Mouse (Mus musculus) hindbrain, postnatal 0 days (tissue): ENCODE measurements at regions not wholly inside any gene's neighbourhood (a gene's known extent, or its start where the extent isn't known, plus 50 kb on each side); places are given as distances from the start of the nearest gene placed in this dataset.

Experiments used
- ATAC-seq: fragments of 200-750 bp; cut with Nextera tagmentation; 2 replicates; pipeline ENCODE4 v1.8.0; 2017; ENCODE audit warnings: mild to moderate bottlenecking, moderate TSS enrichment, moderate library complexity
- DNase-seq: peaks from one replicate; pipeline ENCODE4 v3.0.0-alpha.2; 2015; ENCODE audit warnings: low spot score
- H3K27ac ChIP-seq: fragments of 300-500 bp; sonication (generic); 2 replicates; pipeline ENCODE4 v1.5.1; 2014; ENCODE audit warnings: mild to moderate bottlenecking
- H3K27me3 ChIP-seq: fragments of 300-500 bp; sonication (generic); 2 replicates; pipeline ENCODE4 v1.6.1; 2014; ENCODE audit warnings: low read length, mixed read lengths; ENCODE audit not compliant: insufficient read depth
- H3K36me3 ChIP-seq: fragments of 300-500 bp; sonication (generic); 2 replicates; pipeline ENCODE4 v1.6.1; 2014; ENCODE audit warnings: low read length, mixed read lengths; ENCODE audit not compliant: insufficient read depth
- H3K4me1 ChIP-seq: fragments of 300-500 bp; sonication (generic); 2 replicates; pipeline ENCODE4 v1.6.1; 2014; ENCODE audit warnings: antibody characterized with exemption, low read length, mixed read lengths; ENCODE audit not compliant: insufficient read depth
- H3K4me2 ChIP-seq: fragments of 300-500 bp; sonication (generic); 2 replicates; pipeline ENCODE4 v1.6.1; 2014; ENCODE audit warnings: low read depth, mild to moderate bottlenecking, low read length, moderate library complexity, mixed read lengths
- H3K4me3 ChIP-seq: fragments of 300-500 bp; sonication (generic); 2 replicates; pipeline ENCODE4 v1.5.1; 2014; ENCODE audit warnings: low read length
- H3K9ac ChIP-seq: fragments of 300-500 bp; sonication (generic); replicated peaks from 2 replicates; pipeline ENCODE4 v1.6.1; 2014; ENCODE audit warnings: mild to moderate bottlenecking, low read length, moderate library complexity, mixed read lengths
- H3K9me3 ChIP-seq: fragments of 300-500 bp; sonication (generic); 2 replicates; pipeline ENCODE4 v1.6.1; 2016; ENCODE audit warnings: low read length, mixed read lengths
- CTCF ChIP-seq: IDR thresholded peaks from 2 replicates; pipeline ENCODE4 v1.5.1; 2016; ENCODE audit warnings: antibody characterized with exemption, control low read depth, low read depth
- WGBS: fragments of 180-500 bp; shearing (Covaris S2); extraction: QIAGEN DNeasy Blood & Tissue Kit; methylation state at CpG from one replicate; pipeline ENCODE4 v1.1.7; 2014; 5-methylcytosine and 5-hydroxymethylcytosine counted together

DNA sequence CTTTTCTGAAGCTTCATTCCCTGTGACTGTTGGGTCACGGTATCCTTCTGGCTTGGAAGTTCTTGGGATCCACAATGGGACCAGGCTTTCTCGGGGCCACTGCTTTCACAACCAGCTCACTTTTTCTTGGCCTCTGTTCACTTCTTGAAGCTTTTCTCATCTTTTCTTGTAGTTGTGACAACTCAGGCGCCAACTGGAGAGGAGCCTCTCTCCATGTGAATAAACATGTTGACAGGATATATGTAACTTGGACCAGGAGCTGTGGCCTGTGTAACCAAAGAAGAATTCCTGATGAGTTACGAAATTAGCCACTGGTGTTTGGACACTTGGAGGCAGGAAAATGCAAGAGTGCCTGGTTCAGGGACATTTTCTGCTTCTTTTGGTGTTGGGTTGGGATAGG lies 148.1 kb upstream of the Gm12728 start:
- no peaks in the 10 kb centered on the region for H3K4me1 ChIP-seq
- ATAC-seq, result no peak

DNA sequence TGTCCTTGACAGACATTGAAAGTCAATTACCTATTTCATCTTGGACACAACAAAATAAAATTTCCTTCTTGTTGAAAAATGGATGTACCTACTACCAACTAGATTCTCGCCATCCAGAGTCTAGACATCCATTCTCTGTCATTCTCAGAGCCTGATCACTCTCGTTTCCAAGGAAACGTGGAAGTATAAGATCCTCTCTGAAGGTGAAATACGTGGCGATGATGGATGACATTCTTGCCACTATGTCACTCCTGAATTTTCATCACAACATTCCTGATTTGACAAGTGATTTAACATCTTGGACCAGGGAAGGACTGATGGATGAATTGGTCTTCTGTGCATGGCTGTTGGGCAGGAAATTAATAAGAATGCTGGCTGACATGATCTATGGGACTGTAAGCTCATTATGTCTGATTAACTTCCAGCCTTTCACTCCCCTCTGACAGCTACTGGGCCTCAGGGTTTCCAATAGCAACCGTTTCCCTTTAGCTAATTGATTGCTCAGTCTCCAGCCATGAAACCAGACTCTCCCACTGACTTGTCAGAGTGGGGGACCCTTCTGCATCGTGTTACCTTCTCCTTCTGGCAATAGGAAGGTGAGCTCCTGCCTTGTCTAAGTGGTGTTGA lies 140.7 kb upstream of the Gm12728 start:
- peak; percentile 61 for DNase-seq
- no peak for TF ChIP-seq CTCF
- Histone ChIP-seq H3K27me3 (no peaks in the 10 kb centered on the region), H3K9me3 (no peaks in the 10 kb centered on the region), H3K9ac (no peak overlapping the region), H3K4me3 (no peak overlapping the region), H3K4me1 (no peaks in the 10 kb centered on the region), H3K4me2 (no peak overlapping the region), H3K27ac (no peak overlapping the region), H3K36me3 (no peaks in the 10 kb centered on the region)
- WGBS, result 32% methylated on average over 7 of the region's 7 CpGs
- peak; percentile 76 for ATAC-seq

More for the DNA sequence above, 148.1 kb upstream of the Gm12728 start:
- Histone ChIP-seq H3K4me3 (no peak overlapping the region), H3K4me2 (no peak overlapping the region), H3K27ac (no peak overlapping the region), H3K9ac (no peak overlapping the region), H3K9me3 (no peaks in the 10 kb centered on the region), H3K36me3 (no peaks in the 10 kb centered on the region), H3K27me3 (no peaks in the 10 kb centered on the region)
- DNase-seq, result no peak
- TF ChIP-seq CTCF, result no peak
- 90% methylated on average over 4 of the region's 4 CpGs for WGBS

DNA sequence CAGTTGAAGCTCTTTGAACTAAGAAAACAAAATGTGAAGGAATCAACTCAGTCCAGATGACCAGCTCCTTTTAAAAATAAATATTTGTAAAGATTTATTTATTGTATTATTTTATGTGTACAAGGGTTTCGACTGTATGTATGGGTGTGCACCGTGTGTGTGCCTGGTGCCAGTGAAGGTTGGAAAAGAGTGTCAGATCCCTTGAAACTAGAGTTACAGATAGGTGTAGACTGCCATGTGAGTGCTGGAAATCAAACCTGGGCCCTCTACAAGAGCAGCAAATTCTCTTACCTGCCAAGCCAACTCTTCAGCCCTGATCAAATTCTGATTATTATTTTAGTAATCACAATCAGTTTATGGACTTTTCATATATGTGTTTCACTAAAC lies 140.2 kb upstream of the Gm12728 start:
- no peak overlapping the region for H3K4me3 ChIP-seq
- H3K36me3 ChIP-seq, result no peaks in the 10 kb centered on the region
- H3K9ac ChIP-seq, result no peak overlapping the region
- H3K27ac ChIP-seq, result no peak overlapping the region
- H3K9me3 ChIP-seq, result no peaks in the 10 kb centered on the region
- no peak overlapping the region for H3K4me2 ChIP-seq
- ATAC-seq (no peak), DNase-seq (no peak)
- no peak for TF ChIP-seq CTCF
- H3K4me1 ChIP-seq, result no peaks in the 10 kb centered on the region
- 76% methylated on average over 2 of the region's 2 CpGs for WGBS
- no peaks in the 10 kb centered on the region for H3K27me3 ChIP-seq

DNA sequence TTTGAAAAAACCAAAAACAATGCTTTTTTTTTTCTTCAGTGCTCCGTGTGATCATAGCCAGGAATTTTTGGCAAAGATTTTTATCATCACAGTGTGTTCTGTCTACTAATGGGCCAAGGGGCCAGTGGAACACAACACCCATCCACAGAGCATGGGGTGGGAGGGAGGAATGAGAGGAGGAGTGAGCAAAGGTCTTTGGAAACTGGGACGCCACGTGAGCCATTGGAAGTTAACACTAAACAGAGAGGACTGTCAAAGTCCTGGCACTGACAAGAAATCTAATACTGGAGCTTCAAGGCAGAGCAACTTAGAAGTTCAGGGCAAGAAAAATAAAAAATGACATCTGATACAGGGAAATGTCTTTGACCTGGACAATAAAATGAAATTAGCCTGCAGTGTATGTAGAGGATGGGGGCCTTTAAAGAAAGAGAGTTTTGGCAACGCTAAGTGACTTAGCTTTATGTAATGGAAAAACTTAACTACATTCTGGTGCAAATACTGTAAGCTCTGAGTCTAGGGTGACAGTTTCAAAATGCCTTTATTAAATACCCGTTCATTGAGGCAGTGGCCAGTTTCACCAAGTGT lies 133.5 kb upstream of the Gm12728 start:
- Histone ChIP-seq H3K4me1 (no peaks in the 10 kb centered on the region), H3K9me3 (no peaks in the 10 kb centered on the region), H3K36me3 (no peaks in the 10 kb centered on the region), H3K4me2 (no peak overlapping the region), H3K27me3 (no peaks in the 10 kb centered on the region), H3K9ac (no peak overlapping the region), H3K27ac (no peak overlapping the region), H3K4me3 (no peak overlapping the region)
- TF ChIP-seq CTCF, result no peak
- no peak for ATAC-seq
- no peak for DNase-seq
- WGBS, result 59% methylated on average over 5 of the region's 5 CpGs

DNA sequence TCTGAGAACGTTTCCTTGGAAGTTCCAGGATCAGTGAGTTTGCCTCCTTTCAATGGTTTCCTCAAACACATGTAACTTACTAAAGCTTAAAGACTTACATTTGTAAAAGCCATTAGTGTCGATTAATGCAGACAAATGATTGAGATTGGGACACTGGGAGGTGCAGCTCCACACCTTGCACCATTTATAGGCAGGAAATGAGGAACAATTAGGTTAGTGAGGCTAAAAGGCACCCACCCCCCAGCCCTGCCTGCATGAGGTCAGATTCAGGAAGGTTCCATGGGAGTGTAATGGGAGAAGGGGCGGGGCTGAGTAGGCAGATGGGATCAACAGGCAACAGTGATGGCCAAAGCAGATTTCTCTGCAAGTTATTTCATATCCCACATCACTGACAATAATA lies 131.1 kb upstream of the Gm12728 start:
- Histone ChIP-seq H3K27me3 (no peaks in the 10 kb centered on the region), H3K4me1 (no peaks in the 10 kb centered on the region), H3K36me3 (no peaks in the 10 kb centered on the region), H3K4me2 (no peak overlapping the region), H3K9ac (no peak overlapping the region), H3K9me3 (no peaks in the 10 kb centered on the region), H3K27ac (no peak overlapping the region), H3K4me3 (no peak overlapping the region)
- ATAC-seq (no peak), DNase-seq (no peak)
- WGBS, result 68% methylated on average over 3 of the region's 3 CpGs
- TF ChIP-seq CTCF, result no peak

DNA sequence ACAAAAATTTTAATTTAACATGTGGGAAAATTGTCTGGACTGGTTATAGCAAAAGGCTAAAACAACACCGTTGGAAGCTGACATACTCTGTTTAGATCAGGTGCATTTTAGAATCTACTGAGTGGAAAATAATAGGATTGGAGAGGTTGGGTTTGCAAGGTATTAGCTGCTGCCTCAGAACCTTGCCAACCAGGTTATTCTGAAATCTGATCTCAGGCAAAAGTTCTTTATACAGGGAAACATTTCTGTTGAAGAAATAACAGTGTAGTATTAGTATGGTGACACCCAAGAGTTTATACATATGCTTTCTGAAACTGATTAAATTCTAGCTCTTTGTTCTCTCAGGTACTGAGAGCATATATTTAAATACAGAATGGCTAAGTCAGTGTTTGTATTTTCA lies 113.0 kb upstream of the Gm12728 start:
- no peak for TF ChIP-seq CTCF
- WGBS, result 75% methylated on average over 1 of the region's 1 CpGs
- no peaks in the 10 kb centered on the region for H3K36me3 ChIP-seq
- no peak overlapping the region for H3K4me2 ChIP-seq
- no peak overlapping the region for H3K9ac ChIP-seq
- no peaks in the 10 kb centered on the region for H3K27me3 ChIP-seq
- DNase-seq (no peak), ATAC-seq (no peak)
- H3K27ac ChIP-seq, result no peak overlapping the region
- H3K4me1 ChIP-seq, result no peaks in the 10 kb centered on the region
- H3K4me3 ChIP-seq, result no peak overlapping the region
- no peaks in the 10 kb centered on the region for H3K9me3 ChIP-seq

DNA sequence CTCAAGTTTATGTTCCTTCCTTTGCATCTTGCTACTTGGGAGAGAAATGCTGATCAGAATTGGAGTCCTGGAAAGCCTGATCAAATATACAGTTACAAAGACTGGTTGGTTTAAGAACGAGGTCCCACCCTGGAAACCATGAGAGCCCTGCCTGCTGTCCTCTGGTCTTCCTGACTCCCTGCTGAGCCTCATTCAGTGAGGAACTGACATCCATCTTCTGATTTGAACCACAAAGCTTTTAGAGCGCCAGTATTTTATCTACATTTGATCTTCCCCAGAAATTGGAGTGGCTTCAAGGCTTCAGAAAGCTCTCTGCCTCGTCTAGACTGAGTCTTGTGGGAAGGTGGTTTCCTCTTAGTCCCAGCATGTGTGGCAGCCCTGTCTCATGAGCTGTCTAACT lies 99.0 kb upstream of the Gm12728 start:
- no peaks in the 10 kb centered on the region for H3K36me3 ChIP-seq

More for the DNA sequence above, 99.0 kb upstream of the Gm12728 start:
- Histone ChIP-seq H3K4me3 (no peak overlapping the region), H3K9ac (no peak overlapping the region), H3K27ac (no peak overlapping the region), H3K27me3 (no peaks in the 10 kb centered on the region), H3K4me2 (no peak overlapping the region), H3K9me3 (no peaks in the 10 kb centered on the region), H3K4me1 (no peaks in the 10 kb centered on the region)
- 43% methylated on average over 3 of the region's 3 CpGs for WGBS
- no peak for DNase-seq
- no peak for TF ChIP-seq CTCF
- no peak for ATAC-seq
